Mouse (Mus musculus): ENCODE measurements at regions not wholly inside any gene's neighbourhood (a gene's known extent, or its start where the extent isn't known, plus 50 kb on each side); places are given as distances from the start of the nearest gene placed in this dataset.

- DNase-seq (ENCODE audit: low spot score in 2 of 2): peak; percentile 2 to 10
Measured at GRCm38 (mm10) chrX:110666853-110667504, 147.1 kb upstream of the Pou3f4 start.

- no peak for DNase-seq (ENCODE audit: low spot score in 2 of 2)
Measured at GRCm38 (mm10) chrX:110673192-110673591, 140.9 kb upstream of the Pou3f4 start.

GRCm38 (mm10) chrX:110678578-110678977 lies 135.5 kb upstream of the Pou3f4 start:
- DNase-seq (ENCODE audit: low spot score in 2 of 2): no peak

GRCm38 (mm10) chrX:110680561-110680960 lies 133.5 kb upstream of the Pou3f4 start:
- no peak for DNase-seq (ENCODE audit: low spot score in 2 of 2)

- DNase-seq (ENCODE audit: low spot score in 2 of 2): no peak
Measured at GRCm38 (mm10) chrX:110700442-110700841, 113.6 kb upstream of the Pou3f4 start.

GRCm38 (mm10) chrX:110714137-110714536 lies 99.9 kb upstream of the Pou3f4 start:
- no peak for DNase-seq (ENCODE audit: low spot score in 2 of 2)

- no peak for DNase-seq (ENCODE audit: low spot score in 2 of 2)
Measured at GRCm38 (mm10) chrX:110764080-110764479, 50.0 kb upstream of the Pou3f4 start.

Data from layer of hippocampus, postnatal 10 days (tissue).